Mouse (Mus musculus): ENCODE results near the gene Mlf2. TPM values are rescaled to one million over a fixed set of nuclear protein-coding genes. Genes with fewer than 3 reads are reported as not detected.
A peak's percentile ranks its signal among the peaks of the same experiment; 100 is the strongest.
"Not testable (repeated sequence)": the region's sequence is repeated elsewhere in the genome, so short reads cannot be mapped to it uniquely, and the experiment has no call there.

Gene Mlf2
- 100 to 1,000 TPM; 670 to 685 TPM for total RNA-seq (2021)
- long read RNA-seq, experiment 1, transcript Mlf2-202 (9 exons, 1,475 nt) = major isoform, 863 of 1,065 reads
- long read RNA-seq, experiment 1, transcript Mlf2-201 (9 exons, 1,451 nt) = minor isoform, 74 of 1,065 reads
- long read RNA-seq, experiment 1, partial matches to known transcripts = 97 of 1,065 reads
- long read RNA-seq, experiment 1, other reads (novel, unspliced or antisense) = 31 of 1,065 reads
- long read RNA-seq, experiment 2, transcript Mlf2-202 (9 exons, 1,475 nt) = major isoform, 673 of 859 reads
- long read RNA-seq, experiment 2, transcript Mlf2-201 (9 exons, 1,451 nt) = minor isoform, 52 of 859 reads
- long read RNA-seq, experiment 2, partial matches to known transcripts = 96 of 859 reads
- long read RNA-seq, experiment 2, other reads (novel, unspliced or antisense) = 38 of 859 reads

- DNase-seq (ENCODE audit: low spot score in 2 of 2) = peak; percentile 98 to 99
- intact Hi-C loops (cut with DNase I) = loop anchor here (1.0 to 5.0 kb wide), 3 partner anchors 14 to 76 kb away; partner anchors contain the start of genes Gpr162 and Zfp384
Observed at GRCm38 (mm10) chr6:124930754-124931524, at the start of gene Mlf2. Gene Mlf2 (plus strand): TSS chr6:124931386.

- no peak for DNase-seq (ENCODE audit: low spot score in 2 of 2)
- intact Hi-C loops (cut with DNase I) = no loop called here
Observed at GRCm38 (mm10) chr6:124881821-124882220, 49.4 kb upstream of the Mlf2 start.

- intact Hi-C loops (cut with DNase I) = no loop called here
- no peak for DNase-seq (ENCODE audit: low spot score in 2 of 2)
Observed at GRCm38 (mm10) chr6:124883351-124883750, 47.8 kb upstream of the Mlf2 start.

GRCm38 (mm10) chr6:124884714-124885500 lies 46.3 kb upstream of the Mlf2 start:
- DNase-seq (ENCODE audit: low spot score in 2 of 2) = no peak

GRCm38 (mm10) chr6:124885956-124886381 lies 45.2 kb upstream of the Mlf2 start:
- no peak for DNase-seq (ENCODE audit: low spot score in 2 of 2)
- intact Hi-C loops (cut with DNase I) = no loop called here

More at GRCm38 (mm10) chr6:124884714-124885500, 46.3 kb upstream of the Mlf2 start:
- intact Hi-C loops (cut with DNase I) = no loop called here

GRCm38 (mm10) chr6:124887986-124888385 lies 43.2 kb upstream of the Mlf2 start, which contains the start of gene Cd4:
Gene Cd4 (minus strand): TSS chr6:124888221.
- DNase-seq (ENCODE audit: low spot score in 2 of 2) = no peak
- intact Hi-C loops (cut with DNase I) = no loop called here

- intact Hi-C loops (cut with DNase I) = no loop called here
Observed at GRCm38 (mm10) chr6:124888555-124889125, 42.5 kb upstream of the Mlf2 start.

GRCm38 (mm10) chr6:124890997-124891396 lies 40.2 kb upstream of the Mlf2 start:
- DNase-seq (ENCODE audit: low spot score in 2 of 2) = no peak
- intact Hi-C loops (cut with DNase I) = no loop called here

More at GRCm38 (mm10) chr6:124888555-124889125, 42.5 kb upstream of the Mlf2 start:
- DNase-seq (ENCODE audit: low spot score in 2 of 2) = no peak

GRCm38 (mm10) chr6:124894113-124894512 lies 37.1 kb upstream of the Mlf2 start:
- DNase-seq (ENCODE audit: low spot score in 2 of 2); intact Hi-C loops (cut with DNase I): not testable (repeated sequence)

GRCm38 (mm10) chr6:124898359-124898758 lies 32.8 kb upstream of the Mlf2 start:
- intact Hi-C loops (cut with DNase I) = no loop called here

GRCm38 (mm10) chr6:124900056-124900800 lies 31.0 kb upstream of the Mlf2 start:
- intact Hi-C loops (cut with DNase I) = no loop called here
- no peak for DNase-seq (ENCODE audit: low spot score in 2 of 2)

More at GRCm38 (mm10) chr6:124898359-124898758, 32.8 kb upstream of the Mlf2 start:
- DNase-seq (ENCODE audit: low spot score in 2 of 2) = no peak

GRCm38 (mm10) chr6:124900801-124901480 lies 30.2 kb upstream of the Mlf2 start:
- intact Hi-C loops (cut with DNase I) = no loop called here
- DNase-seq (ENCODE audit: low spot score in 2 of 2) = peak; percentile 57 to 82

GRCm38 (mm10) chr6:124901851-124902250 lies 29.3 kb upstream of the Mlf2 start:
- intact Hi-C loops (cut with DNase I) = no loop called here
- no peak for DNase-seq (ENCODE audit: low spot score in 2 of 2)

- peak; percentile 92 to 93 for DNase-seq (ENCODE audit: low spot score in 2 of 2)
- intact Hi-C loops (cut with DNase I) = loop anchor here (1.0 to 2.0 kb wide), 2 partner anchors 13 to 41 kb away; partner anchors contain the start of gene Gpr162
Observed at GRCm38 (mm10) chr6:124903580-124904151, 27.5 kb upstream of the Mlf2 start.

- intact Hi-C loops (cut with DNase I) = loop anchor here (1.0 to 2.0 kb wide), 2 partner anchors 12 to 42 kb away; partner anchors contain the start of gene Gpr162
Observed at GRCm38 (mm10) chr6:124904161-124904981, 26.8 kb upstream of the Mlf2 start.

More at GRCm38 (mm10) chr6:124904161-124904981, 26.8 kb upstream of the Mlf2 start:
- DNase-seq (ENCODE audit: low spot score in 2 of 2) = peak; percentile 79 to 95

All from left cerebral cortex, postnatal 14 days (tissue).